In the genomic region with DNA sequence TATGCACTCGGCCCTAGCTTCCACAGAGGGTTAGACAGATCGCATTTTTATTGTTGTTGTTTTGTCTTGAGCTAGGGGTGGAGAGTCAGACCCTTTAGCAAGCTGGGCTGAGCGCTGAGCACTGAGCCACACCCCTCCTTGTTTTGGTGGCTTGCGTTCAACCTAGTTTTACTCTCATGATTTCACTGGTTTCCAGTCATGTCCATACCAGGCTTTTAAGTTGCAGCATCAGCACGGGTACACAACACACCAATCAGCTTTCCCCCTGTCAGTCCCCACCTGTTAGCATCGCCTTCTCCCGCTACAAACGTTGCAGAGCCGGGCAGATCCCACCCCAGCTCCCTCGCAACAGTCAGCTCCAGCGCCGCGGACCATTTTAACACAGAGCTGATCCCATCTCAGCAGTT, we compare ENCODE assay signal across 8 mouse cellular contexts. TPM values are rescaled to one million over a fixed set of nuclear protein-coding genes. Genes with fewer than 3 reads are reported as not detected.
DNase-seq lines count a peak whose midpoint lies in the region; ATAC-seq and TF ChIP-seq lines count a peak whose summit lies in the region.

No protein-coding gene starts in this region.

- WGBS in forebrain, embryonic 14.5 days = 0% methylated on average over 13 of the region's 13 CpGs
- 0% methylated on average over 13 of the region's 13 CpGs for WGBS in liver, postnatal 0 days (ENCODE audit: insufficient replicate concordance)

- H3K36me3 ChIP-seq in ES-Bruce4 (ENCODE audit: control insufficient read depth, insufficient read depth, low read length, poor library complexity, severe bottlenecking) = peaks cover 12% of the 10 kb centered on the region
- H3K36me3 ChIP-seq in forebrain, embryonic 14.5 days (ENCODE audit: control insufficient read depth, insufficient read depth, low read length) = peaks cover 9% of the 10 kb centered on the region
- peaks cover 6% of the 10 kb centered on the region; the same call in 1 of the 2 replicates for H3K36me3 ChIP-seq in liver, postnatal 0 days (replicated peaks; ENCODE audit: insufficient read depth, low read length)

- no peaks in the 10 kb centered on the region for H3K27me3 ChIP-seq in ES-Bruce4 (ENCODE audit: control insufficient read depth, insufficient read depth, low read length, poor library complexity, severe bottlenecking)
- H3K27me3 ChIP-seq in forebrain, embryonic 14.5 days (replicated peaks; ENCODE audit: control insufficient read depth, insufficient read depth, low read length) = no peaks in the 10 kb centered on the region
- H3K27me3 ChIP-seq in liver, postnatal 0 days (ENCODE audit: insufficient read depth, low read length) = no peaks in the 10 kb centered on the region

- peak; percentile 5 for DNase-seq in gastrocnemius, postnatal 25 days
- no peak for DNase-seq in gastrocnemius, postnatal 14 days
- no peak for DNase-seq in forebrain, embryonic 14.5 days (ENCODE audit: low spot score)
- DNase-seq in liver, postnatal 0 days = no peak
- DNase-seq in urinary bladder, postnatal 36 days (ENCODE audit: low spot score in 2 of 2) = no peak
- no peak for DNase-seq in gastrocnemius, postnatal 10 days
- DNase-seq in layer of hippocampus, postnatal 14 days (ENCODE audit: low spot score in 2 of 2) = no peak

- H3K9me3 ChIP-seq in ES-Bruce4 (replicated peaks; ENCODE audit: control insufficient read depth, insufficient read depth, low read length, poor library complexity, severe bottlenecking) = no peaks in the 10 kb centered on the region
- H3K9me3 ChIP-seq in forebrain, embryonic 14.5 days (replicated peaks; ENCODE audit: control insufficient read depth, low read length) = no peaks in the 10 kb centered on the region
- H3K9me3 ChIP-seq in liver, postnatal 0 days (ENCODE audit: low read length) = no peaks in the 10 kb centered on the region

- H3K4me3 ChIP-seq in ES-Bruce4 (ENCODE audit: low read depth, low read length) = peak overlapping the region; percentile 92
- H3K4me3 ChIP-seq in forebrain, embryonic 14.5 days (ENCODE audit: low read depth, low read length) = peak overlapping the region; percentile 57
- H3K4me3 ChIP-seq in liver, postnatal 0 days (ENCODE audit: low read depth, low read length) = peak overlapping the region; percentile 85

- no peak; the same call in 1 of the 2 replicates for ATAC-seq in forebrain, embryonic 14.5 days
- ATAC-seq in liver, postnatal 0 days = peak; percentile 48

- TF ChIP-seq POLR2A in ES-Bruce4 (IDR thresholded peaks at IDR 0.05; ENCODE audit: insufficient read depth, low read length) = no peak

- H3K27ac ChIP-seq in ES-Bruce4 (ENCODE audit: insufficient read depth, low read length) = peak overlapping the region; percentile 39
- H3K27ac ChIP-seq in forebrain, embryonic 14.5 days (ENCODE audit: low read depth, low read length) = peak overlapping the region; percentile 98; the same call in 1 of the 2 replicates
- peak overlapping the region; percentile 97 for H3K27ac ChIP-seq in liver, postnatal 0 days (ENCODE audit: low read depth)

- no peaks in the 10 kb centered on the region for H3K4me1 ChIP-seq in ES-Bruce4 (ENCODE audit: control insufficient read depth, insufficient read depth, low read length)
- peaks cover 3% of the 10 kb centered on the region; the same call in 1 of the 2 replicates for H3K4me1 ChIP-seq in forebrain, embryonic 14.5 days (ENCODE audit: control insufficient read depth, insufficient read depth, low read length)
- peaks cover 9% of the 10 kb centered on the region for H3K4me1 ChIP-seq in liver, postnatal 0 days (ENCODE audit: insufficient read depth)

- H3K9ac ChIP-seq in ES-Bruce4 (ENCODE audit: low read depth, poor library complexity, severe bottlenecking) = peak overlapping the region; percentile 59
- H3K9ac ChIP-seq in forebrain, embryonic 14.5 days (ENCODE audit: low read length) = peak overlapping the region; percentile 78
- H3K9ac ChIP-seq in liver, postnatal 0 days (replicated peaks) = peak overlapping the region; percentile 75

- no peak for TF ChIP-seq EP300 in ES-Bruce4 (IDR thresholded peaks at IDR 0.05; ENCODE audit: insufficient read depth, low read depth, low read length)
- no peak for TF ChIP-seq EP300 in liver, postnatal 0 days (IDR thresholded peaks at IDR 0.05; ENCODE audit: low read depth)

- peak overlapping the region; percentile 70 for H3K4me2 ChIP-seq in forebrain, embryonic 14.5 days (ENCODE audit: low read length)
- H3K4me2 ChIP-seq in liver, postnatal 0 days (ENCODE audit: low read depth, low read length) = peak overlapping the region; percentile 76

- TF ChIP-seq CTCF in ES-Bruce4 (IDR thresholded peaks at IDR 0.05; ENCODE audit: low read depth, low read length) = no peak
- no peak for TF ChIP-seq CTCF in liver, postnatal 0 days (IDR thresholded peaks at IDR 0.05; ENCODE audit: low read depth)

- intact Hi-C loops in gastrocnemius, postnatal 14 days (cut with DNase I; ENCODE audit: low total_unique reads) = no loop called here

RNA-seq across cellular contexts. Expression of gene Ndc80, which starts 0.4 kb away (rescaled TPM):
- 1 to 10 TPM in 1 of 2 experiments, under 1 TPM in 1; 0.31 to 1.1 TPM for total RNA-seq in gastrocnemius, postnatal 25 days (2021)
- 1 to 10 TPM; 2.2 to 2.3 TPM for total RNA-seq in gastrocnemius, postnatal 14 days (2021)
- polyA plus RNA-seq in ES-Bruce4 (2011; ENCODE audit: insufficient read depth, insufficient read length, low read depth, missing spikeins) = 57.2 and 58.6 TPM in 2 replicates
- polyA plus RNA-seq in forebrain, embryonic 14.5 days (2014; fragmentation: Nextera tagmentation; extraction: Ambion mirVana) = 22.7 and 25.2 TPM in 2 replicates
- polyA plus RNA-seq in liver, postnatal 0 days (2015; fragmentation: Nextera tagmentation; extraction: Ambion mirVana) = 16.3 and 17.7 TPM in 2 replicates
- 1 to 10 TPM; 5.2 to 5.7 TPM for total RNA-seq in gastrocnemius, postnatal 10 days (2021)
- 1 to 10 TPM; 1.4 to 1.5 TPM for total RNA-seq in layer of hippocampus, postnatal 14 days (2021)

RNA-seq across cellular contexts. Expression of gene Spdya, which starts 25.6 kb away (rescaled TPM):
- under 1 TPM; 0.13 to 0.33 TPM for total RNA-seq in gastrocnemius, postnatal 25 days (2021)
- under 1 TPM; 0.22 to 0.25 TPM for total RNA-seq in gastrocnemius, postnatal 14 days (2021)
- polyA plus RNA-seq in ES-Bruce4 (2011; ENCODE audit: insufficient read depth, insufficient read length, low read depth, missing spikeins) = not detected in 2 replicates
- 1.4 and 1.7 TPM in 2 replicates for polyA plus RNA-seq in forebrain, embryonic 14.5 days (2014; fragmentation: Nextera tagmentation; extraction: Ambion mirVana)
- polyA plus RNA-seq in liver, postnatal 0 days (2015; fragmentation: Nextera tagmentation; extraction: Ambion mirVana) = 0.20 and 0.30 TPM in 2 replicates
- under 1 TPM; 0.12 to 0.32 TPM for total RNA-seq in gastrocnemius, postnatal 10 days (2021)
- total RNA-seq in layer of hippocampus, postnatal 14 days (2021) = 1 to 10 TPM; 1.0 to 1.1 TPM

RNA-seq across cellular contexts. Expression of gene Smchd1, which starts 51.2 kb away (rescaled TPM):
- total RNA-seq in gastrocnemius, postnatal 25 days (2021) = 10 to 100 TPM; 10.0 to 10.2 TPM
- total RNA-seq in gastrocnemius, postnatal 14 days (2021) = 10 to 100 TPM; 13.8 to 14.0 TPM
- 107 and 113 TPM in 2 replicates for polyA plus RNA-seq in ES-Bruce4 (2011; ENCODE audit: insufficient read depth, insufficient read length, low read depth, missing spikeins)
- polyA plus RNA-seq in forebrain, embryonic 14.5 days (2014; fragmentation: Nextera tagmentation; extraction: Ambion mirVana) = 64.4 and 65.3 TPM in 2 replicates
- 21.4 and 25.7 TPM in 2 replicates for polyA plus RNA-seq in liver, postnatal 0 days (2015; fragmentation: Nextera tagmentation; extraction: Ambion mirVana)
- 10 to 100 TPM; 16.5 to 21.5 TPM for total RNA-seq in gastrocnemius, postnatal 10 days (2021)
- 10 to 100 TPM; 31.0 to 34.0 TPM for total RNA-seq in layer of hippocampus, postnatal 14 days (2021)

Comparison
In these comparisons a context has a peak if more than half of its experiments do, and no peak if none do; other contexts are left out.
1. H3K27ac ChIP-seq: peak in every context shown above with its lines; median percentile 98 in forebrain, embryonic 14.5 days; 97 in liver, postnatal 0 days; 39 in ES-Bruce4.